Mouse (Mus musculus): Measurements from ENCODE around the gene Skint3. TPM values are rescaled to one million over a fixed set of nuclear protein-coding genes. Genes with fewer than 3 reads are reported as not detected.

Skint3 gene
- polyA plus RNA-seq (2012; rRNA removed): 0.06 and 0.07 TPM in 2 replicates

GRCm38 (mm10) chr4:112231945-112232344 is at the start of gene Skint3:
TSS of gene Skint3 (plus strand) at chr4:112232245.
- Histone ChIP-seq H3K4me3 (ENCODE audit: insufficient read depth, low read depth, low read length) (no peak within 1 kb of the TSS), H3K4me1 (ENCODE audit: control insufficient read depth, insufficient read depth, low read length) (no peaks in the 10 kb centered on the region), H3K27ac (ENCODE audit: insufficient read depth, low read depth, low read length) (no peak within 1 kb of the TSS), H3K36me3 (ENCODE audit: control insufficient read depth, insufficient read depth, low read length) (no peaks in the 10 kb centered on the region), H3K27me3 (replicated peaks; ENCODE audit: control insufficient read depth, insufficient read depth, low read length) (no peaks in the 10 kb centered on the region)
- DNase-seq: no peak
- 89% methylated on average over 1 of the region's 1 CpGs for WGBS
- TF ChIP-seq POLR2A (IDR thresholded peaks at IDR 0.05; ENCODE audit: low read depth, low read length): no peak
- TF ChIP-seq CTCF (conservative IDR thresholded peaks at IDR 0.05; ENCODE audit: insufficient read depth, insufficient read length, low read depth, low read length): no peak

DNA sequence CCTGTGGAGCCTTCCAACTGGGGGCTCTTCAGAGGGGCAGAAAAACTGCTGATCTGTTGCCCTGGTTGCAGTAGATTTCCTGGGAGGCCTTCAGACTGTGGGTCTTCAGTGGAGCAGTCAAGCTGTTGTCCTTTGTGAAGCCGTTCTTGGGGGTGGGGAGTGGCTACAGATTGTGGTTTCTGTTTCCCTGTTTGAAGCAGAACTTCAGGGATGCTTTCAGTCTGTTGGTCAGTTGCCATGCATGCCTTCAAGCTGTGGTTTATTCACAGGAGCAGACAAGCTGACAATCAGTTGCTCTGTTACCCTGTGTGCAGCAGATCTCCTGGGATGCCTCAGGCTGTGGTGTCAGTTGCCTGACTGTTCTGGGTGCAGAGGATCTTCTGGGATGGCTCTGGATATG is 11.4 kb downstream of the Skint3 start:
- Histone ChIP-seq H3K4me3 (ENCODE audit: insufficient read depth, low read depth, low read length) (no peak overlapping the region), H3K27me3 (replicated peaks; ENCODE audit: control insufficient read depth, insufficient read depth, low read length) (no peaks in the 10 kb centered on the region), H3K27ac (ENCODE audit: insufficient read depth, low read depth, low read length) (no peak overlapping the region), H3K4me1 (ENCODE audit: control insufficient read depth, insufficient read depth, low read length) (no peaks in the 10 kb centered on the region), H3K36me3 (ENCODE audit: control insufficient read depth, insufficient read depth, low read length) (no peaks in the 10 kb centered on the region)
- TF ChIP-seq POLR2A (IDR thresholded peaks at IDR 0.05; ENCODE audit: low read depth, low read length) (no peak), CTCF (conservative IDR thresholded peaks at IDR 0.05; ENCODE audit: insufficient read depth, insufficient read length, low read depth, low read length) (no peak)
- whole genome bisulfite sequencing: 49% methylated on average over 1 of the region's 1 CpGs
- no peak for DNase-seq

- 95% methylated on average over 3 of the region's 3 CpGs for whole genome bisulfite sequencing
Observed at GRCm38 (mm10) chr4:112243951-112244350, 11.9 kb downstream of the Skint3 start.

GRCm38 (mm10) chr4:112256022-112256421 is 24.0 kb downstream of the Skint3 start:
- 71% methylated on average over 5 of the region's 5 CpGs for WGBS
- Histone ChIP-seq H3K4me3 (ENCODE audit: insufficient read depth, low read depth, low read length) (no peak overlapping the region), H3K4me1 (ENCODE audit: control insufficient read depth, insufficient read depth, low read length) (no peaks in the 10 kb centered on the region), H3K27me3 (replicated peaks; ENCODE audit: control insufficient read depth, insufficient read depth, low read length) (no peaks in the 10 kb centered on the region), H3K36me3 (ENCODE audit: control insufficient read depth, insufficient read depth, low read length) (no peaks in the 10 kb centered on the region), H3K27ac (ENCODE audit: insufficient read depth, low read depth, low read length) (no peak overlapping the region)
- no peak for DNase-seq
- TF ChIP-seq CTCF (conservative IDR thresholded peaks at IDR 0.05; ENCODE audit: insufficient read depth, insufficient read length, low read depth, low read length): no peak

More at GRCm38 (mm10) chr4:112243951-112244350, 11.9 kb downstream of the Skint3 start:
- no peaks in the 10 kb centered on the region for H3K27me3 ChIP-seq (replicated peaks; ENCODE audit: control insufficient read depth, insufficient read depth, low read length)
- no peak for DNase-seq
- H3K4me1 ChIP-seq (ENCODE audit: control insufficient read depth, insufficient read depth, low read length): no peaks in the 10 kb centered on the region
- H3K27ac ChIP-seq (ENCODE audit: insufficient read depth, low read depth, low read length): no peak overlapping the region
- no peak overlapping the region for H3K4me3 ChIP-seq (ENCODE audit: insufficient read depth, low read depth, low read length)
- H3K36me3 ChIP-seq (ENCODE audit: control insufficient read depth, insufficient read depth, low read length): no peaks in the 10 kb centered on the region
- no peak for TF ChIP-seq POLR2A (IDR thresholded peaks at IDR 0.05; ENCODE audit: low read depth, low read length)
- no peak for TF ChIP-seq CTCF (conservative IDR thresholded peaks at IDR 0.05; ENCODE audit: insufficient read depth, insufficient read length, low read depth, low read length)

DNA sequence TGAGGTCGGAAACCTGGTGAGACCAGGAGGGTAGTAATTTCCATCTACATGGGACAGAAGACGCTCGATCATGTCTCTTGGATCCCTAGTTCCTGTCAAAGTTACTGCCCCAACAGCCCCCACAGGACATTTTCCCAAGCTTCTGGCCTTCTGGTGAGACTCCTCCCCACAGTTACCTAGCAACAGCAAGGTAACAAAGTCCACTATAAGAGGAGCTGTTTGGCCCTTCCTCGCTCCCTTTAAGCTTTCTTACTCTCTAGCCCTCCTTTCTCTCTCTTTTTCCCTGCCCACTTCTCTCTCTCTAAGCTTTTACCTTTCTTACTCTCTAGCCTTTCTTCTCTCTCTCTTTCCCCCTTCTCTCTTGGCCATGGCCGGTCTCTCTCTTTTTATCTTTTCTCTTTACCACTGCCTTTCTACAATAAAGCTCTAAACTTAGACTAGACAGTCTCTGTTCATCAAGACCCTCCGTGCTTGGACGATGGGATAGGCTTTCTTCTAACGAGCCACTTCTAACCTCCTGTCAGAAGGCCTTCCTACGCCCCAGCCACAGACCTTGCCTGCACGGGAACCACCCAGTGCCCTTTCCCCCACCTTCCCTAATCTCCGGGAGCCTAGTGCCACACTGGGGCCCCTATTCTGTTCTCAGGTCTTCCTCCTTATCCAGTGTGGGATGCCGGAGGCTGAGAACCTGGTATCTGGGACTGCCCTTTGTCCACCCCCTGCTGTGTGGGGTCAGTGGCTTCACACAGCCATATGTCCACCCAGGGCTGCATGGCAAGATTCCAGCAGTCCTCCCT is 55.3 kb downstream of the Skint3 start:
- DNase-seq: no peak
- H3K36me3 ChIP-seq (ENCODE audit: control insufficient read depth, insufficient read depth, low read length): no peaks in the 10 kb centered on the region
- TF ChIP-seq CTCF (conservative IDR thresholded peaks at IDR 0.05; ENCODE audit: insufficient read depth, insufficient read length, low read depth, low read length) (no peak), POLR2A (IDR thresholded peaks at IDR 0.05; ENCODE audit: low read depth, low read length) (no peak)
- no peaks in the 10 kb centered on the region for H3K27me3 ChIP-seq (replicated peaks; ENCODE audit: control insufficient read depth, insufficient read depth, low read length)
- no peak overlapping the region for H3K27ac ChIP-seq (ENCODE audit: insufficient read depth, low read depth, low read length)
- WGBS: 84% methylated on average over 12 of the region's 12 CpGs
- H3K4me1 ChIP-seq (ENCODE audit: control insufficient read depth, insufficient read depth, low read length): no peaks in the 10 kb centered on the region
- no peak overlapping the region for H3K4me3 ChIP-seq (ENCODE audit: insufficient read depth, low read depth, low read length)

- Histone ChIP-seq H3K4me3 (ENCODE audit: insufficient read depth, low read depth, low read length) (no peak overlapping the region), H3K4me1 (ENCODE audit: control insufficient read depth, insufficient read depth, low read length) (no peaks in the 10 kb centered on the region), H3K27ac (ENCODE audit: insufficient read depth, low read depth, low read length) (no peak overlapping the region), H3K27me3 (replicated peaks; ENCODE audit: control insufficient read depth, insufficient read depth, low read length) (no peaks in the 10 kb centered on the region), H3K36me3 (ENCODE audit: control insufficient read depth, insufficient read depth, low read length) (no peaks in the 10 kb centered on the region)
- DNase-seq: no peak
- WGBS: 88% methylated on average over 4 of the region's 4 CpGs
- TF ChIP-seq CTCF (conservative IDR thresholded peaks at IDR 0.05; ENCODE audit: insufficient read depth, insufficient read length, low read depth, low read length) (no peak), POLR2A (IDR thresholded peaks at IDR 0.05; ENCODE audit: low read depth, low read length) (no peak)
Observed at GRCm38 (mm10) chr4:112288396-112288795, 56.4 kb downstream of the Skint3 start.

- no peak for TF ChIP-seq POLR2A (IDR thresholded peaks at IDR 0.05; ENCODE audit: low read depth, low read length)
- TF ChIP-seq CTCF (conservative IDR thresholded peaks at IDR 0.05; ENCODE audit: insufficient read depth, insufficient read length, low read depth, low read length): no peak
- WGBS: 71% methylated on average over 1 of the region's 1 CpGs
Observed at GRCm38 (mm10) chr4:112302305-112302704, 70.3 kb downstream of the Skint3 start.

More at GRCm38 (mm10) chr4:112302305-112302704, 70.3 kb downstream of the Skint3 start:
- Histone ChIP-seq H3K4me3 (ENCODE audit: insufficient read depth, low read depth, low read length) (no peak overlapping the region), H3K27me3 (replicated peaks; ENCODE audit: control insufficient read depth, insufficient read depth, low read length) (no peaks in the 10 kb centered on the region), H3K36me3 (ENCODE audit: control insufficient read depth, insufficient read depth, low read length) (no peaks in the 10 kb centered on the region), H3K4me1 (ENCODE audit: control insufficient read depth, insufficient read depth, low read length) (no peaks in the 10 kb centered on the region), H3K27ac (ENCODE audit: insufficient read depth, low read depth, low read length) (no peak overlapping the region)
- DNase-seq: no peak

Measured in kidney, adult 2 months (tissue).